Comparison of ENCODE assay signal across 8 mouse cellular contexts in genomic region chr11:97798083-97798435, GRCm38 (mm10). TPM values are rescaled to one million over a fixed set of nuclear protein-coding genes. Genes with fewer than 3 reads are reported as not detected.
DNase-seq lines count a peak whose midpoint lies in the region; ATAC-seq lines count a peak whose summit lies in the region.

No protein-coding gene starts in this region.

- peak overlapping the region; percentile 93; the same call in 1 of the 2 replicates for H3K4me2 ChIP-seq in heart, embryonic 15.5 days
- peak overlapping the region; percentile 72 for H3K4me2 ChIP-seq in embryonic facial prominence, embryonic 14.5 days (ENCODE audit: low read depth, low read length)
- peak overlapping the region; percentile 84 for H3K4me2 ChIP-seq in neural tube, embryonic 12.5 days (replicated peaks)

- no peak for ATAC-seq in heart, embryonic 15.5 days (replicated peaks; ENCODE audit: insufficient number of reproducible peaks, insufficient read depth, low FRiP score, low read depth)
- no peak for ATAC-seq in embryonic facial prominence, embryonic 14.5 days (ENCODE audit: low read depth)
- ATAC-seq in neural tube, embryonic 12.5 days (ENCODE audit: low FRiP score, low read depth), result no peak

- H3K27me3 ChIP-seq in heart, embryonic 15.5 days, result no peaks in the 10 kb centered on the region
- H3K27me3 ChIP-seq in embryonic facial prominence, embryonic 14.5 days (replicated peaks; ENCODE audit: control insufficient read depth, insufficient read depth, low read length), result no peaks in the 10 kb centered on the region
- H3K27me3 ChIP-seq in limb, embryonic 10.5 days (ENCODE audit: low read depth, poor library complexity, severe bottlenecking), result no peaks in the 10 kb centered on the region
- H3K27me3 ChIP-seq in neural tube, embryonic 12.5 days (replicated peaks), result no peaks in the 10 kb centered on the region

- peaks cover 29% of the 10 kb centered on the region for H3K4me1 ChIP-seq in heart, embryonic 15.5 days (replicated peaks)
- H3K4me1 ChIP-seq in embryonic facial prominence, embryonic 14.5 days (ENCODE audit: control insufficient read depth, insufficient read depth, low read length), result peaks cover 13% of the 10 kb centered on the region
- peaks cover 39% of the 10 kb centered on the region for H3K4me1 ChIP-seq in limb, embryonic 10.5 days
- peaks cover 22% of the 10 kb centered on the region for H3K4me1 ChIP-seq in neural tube, embryonic 12.5 days

- H3K9me3 ChIP-seq in heart, embryonic 15.5 days (replicated peaks), result no peaks in the 10 kb centered on the region
- H3K9me3 ChIP-seq in embryonic facial prominence, embryonic 14.5 days (ENCODE audit: control insufficient read depth, low read length), result no peaks in the 10 kb centered on the region
- no peaks in the 10 kb centered on the region for H3K9me3 ChIP-seq in limb, embryonic 10.5 days (replicated peaks)
- H3K9me3 ChIP-seq in neural tube, embryonic 12.5 days, result no peaks in the 10 kb centered on the region

- no peaks in the 10 kb centered on the region for H3K36me3 ChIP-seq in heart, embryonic 15.5 days
- H3K36me3 ChIP-seq in embryonic facial prominence, embryonic 14.5 days (ENCODE audit: control insufficient read depth, insufficient read depth, low read length), result no peaks in the 10 kb centered on the region
- H3K36me3 ChIP-seq in limb, embryonic 10.5 days, result peaks cover 3% of the 10 kb centered on the region; the same call in 1 of the 2 replicates
- H3K36me3 ChIP-seq in neural tube, embryonic 12.5 days, result no peaks in the 10 kb centered on the region

- peak overlapping the region; percentile 37; the same call in 1 of the 2 replicates for H3K27ac ChIP-seq in heart, embryonic 15.5 days
- H3K27ac ChIP-seq in embryonic facial prominence, embryonic 14.5 days (replicated peaks; ENCODE audit: low read depth, low read length), result no peak overlapping the region
- no peak overlapping the region for H3K27ac ChIP-seq in limb, embryonic 10.5 days
- H3K27ac ChIP-seq in neural tube, embryonic 12.5 days, result no peak overlapping the region

- H3K9ac ChIP-seq in heart, embryonic 15.5 days, result 0 out of 2 replicates have a peak overlapping the region, but pooled peaks have one; percentile 25
- no peak overlapping the region; the same call in 1 of the 2 replicates for H3K9ac ChIP-seq in embryonic facial prominence, embryonic 14.5 days (ENCODE audit: low read depth, low read length)
- no peak overlapping the region for H3K9ac ChIP-seq in neural tube, embryonic 12.5 days

- 47% methylated on average over 8 of the region's 8 CpGs for WGBS in heart, embryonic 15.5 days
- 31% methylated on average over 8 of the region's 8 CpGs for WGBS in embryonic facial prominence, embryonic 14.5 days
- WGBS in limb, embryonic 10.5 days, result 32% methylated on average over 8 of the region's 8 CpGs
- 36% methylated on average over 8 of the region's 8 CpGs for WGBS in neural tube, embryonic 12.5 days

- no peak for DNase-seq in heart, postnatal 36 days
- DNase-seq in embryonic facial prominence, embryonic 14.5 days (ENCODE audit: low spot score), result no peak
- DNase-seq in limb, embryonic 10.5 days (ENCODE audit: low spot score), result no peak
- no peak for DNase-seq in spleen, adult 18-20 months
- DNase-seq in testis, postnatal 14 days (ENCODE audit: low spot score), result no peak
- DNase-seq in left cerebral cortex, adult 8-10 months (ENCODE audit: low spot score in 2 of 2), result no peak

- peak overlapping the region; percentile 83 for H3K4me3 ChIP-seq in heart, embryonic 15.5 days
- H3K4me3 ChIP-seq in embryonic facial prominence, embryonic 14.5 days (ENCODE audit: low read depth, low read length), result peak overlapping the region; percentile 90
- peak overlapping the region; percentile 74 for H3K4me3 ChIP-seq in limb, embryonic 10.5 days
- H3K4me3 ChIP-seq in neural tube, embryonic 12.5 days, result no peak overlapping the region

- intact Hi-C loops in heart, postnatal 36 days (cut with DNase I), result loop anchor here (1.0 to 10.0 kb wide), 3 partner anchors 43 to 407 kb away; partner anchors contain the start of gene Cdk12

RNA-seq across cellular contexts. Expression of gene Lasp1, which starts 0.7 kb away (rescaled TPM):
- polyA plus RNA-seq in heart, embryonic 15.5 days (2015; fragmentation: Nextera tagmentation; extraction: Ambion mirVana), result 40.3 and 65.5 TPM in 2 replicates
- total RNA-seq in heart, postnatal 36 days (2021), result 10 to 100 TPM; 37.7 to 40.7 TPM
- polyA plus RNA-seq in embryonic facial prominence, embryonic 14.5 days (2014; fragmentation: Nextera tagmentation; extraction: Ambion mirVana), result 88.6 and 96.3 TPM in 2 replicates
- polyA plus RNA-seq in limb, embryonic 10.5 days (2016; fragmentation: Nextera tagmentation; extraction: Ambion mirVana), result 90.0 and 110 TPM in 2 replicates
- 103 and 105 TPM in 2 replicates for polyA plus RNA-seq in neural tube, embryonic 12.5 days (2016; fragmentation: Nextera tagmentation; extraction: Ambion mirVana)
- 100 to 1,000 TPM; 138 to 169 (median 155) TPM for total RNA-seq in left cerebral cortex, adult 8-10 months (2022)

RNA-seq across cellular contexts. Expression of gene Rpl23, which starts 15.8 kb away (rescaled TPM):
- 286 and 399 TPM in 2 replicates for polyA plus RNA-seq in heart, embryonic 15.5 days (2015; fragmentation: Nextera tagmentation; extraction: Ambion mirVana)
- total RNA-seq in heart, postnatal 36 days (2021), result 100 to 1,000 TPM; 522 TPM
- 712 and 810 TPM in 2 replicates for polyA plus RNA-seq in embryonic facial prominence, embryonic 14.5 days (2014; fragmentation: Nextera tagmentation; extraction: Ambion mirVana)
- polyA plus RNA-seq in limb, embryonic 10.5 days (2016; fragmentation: Nextera tagmentation; extraction: Ambion mirVana), result 449 and 506 TPM in 2 replicates
- 369 and 383 TPM in 2 replicates for polyA plus RNA-seq in neural tube, embryonic 12.5 days (2016; fragmentation: Nextera tagmentation; extraction: Ambion mirVana)
- 100 to 1,000 TPM; 331 to 461 (median 392) TPM for total RNA-seq in left cerebral cortex, adult 8-10 months (2022)

RNA-seq across cellular contexts. Expression of gene 1700001P01Rik, which starts 22.3 kb away (rescaled TPM):
- 0.21 and 0.32 TPM in 2 replicates for polyA plus RNA-seq in heart, embryonic 15.5 days (2015; fragmentation: Nextera tagmentation; extraction: Ambion mirVana)
- total RNA-seq in heart, postnatal 36 days (2021), result not detected
- polyA plus RNA-seq in embryonic facial prominence, embryonic 14.5 days (2014; fragmentation: Nextera tagmentation; extraction: Ambion mirVana), result not detected in 2 replicates
- 0.43 and 0.74 TPM in 2 replicates for polyA plus RNA-seq in limb, embryonic 10.5 days (2016; fragmentation: Nextera tagmentation; extraction: Ambion mirVana)
- polyA plus RNA-seq in neural tube, embryonic 12.5 days (2016; fragmentation: Nextera tagmentation; extraction: Ambion mirVana), result 0.56 and 0.70 TPM in 2 replicates
- total RNA-seq in left cerebral cortex, adult 8-10 months (2022), result 1 to 10 TPM in 1 of 4 experiments, under 1 TPM in 2, not detected in 1; 0.65 to 1.2 (median 0.84) TPM

RNA-seq across cellular contexts. Expression of gene Cwc25, which starts 31.7 kb away (rescaled TPM):
- 9.5 and 10.5 TPM in 2 replicates for polyA plus RNA-seq in heart, embryonic 15.5 days (2015; fragmentation: Nextera tagmentation; extraction: Ambion mirVana)
- total RNA-seq in heart, postnatal 36 days (2021), result 1 to 10 TPM; 7.5 to 7.9 TPM
- 10.3 and 11.8 TPM in 2 replicates for polyA plus RNA-seq in embryonic facial prominence, embryonic 14.5 days (2014; fragmentation: Nextera tagmentation; extraction: Ambion mirVana)
- 17.8 and 21.6 TPM in 2 replicates for polyA plus RNA-seq in limb, embryonic 10.5 days (2016; fragmentation: Nextera tagmentation; extraction: Ambion mirVana)
- polyA plus RNA-seq in neural tube, embryonic 12.5 days (2016; fragmentation: Nextera tagmentation; extraction: Ambion mirVana), result 21.1 and 23.4 TPM in 2 replicates
- 10 to 100 TPM; 17.0 to 20.6 (median 19.1) TPM for total RNA-seq in left cerebral cortex, adult 8-10 months (2022)

RNA-seq across cellular contexts. Expression of gene B230217C12Rik, which starts 42.5 kb away (rescaled TPM):
- polyA plus RNA-seq in heart, embryonic 15.5 days (2015; fragmentation: Nextera tagmentation; extraction: Ambion mirVana), result 2.9 and 3.4 TPM in 2 replicates
- total RNA-seq in heart, postnatal 36 days (2021), result 1 to 10 TPM in 1 of 2 experiments, under 1 TPM in 1; 1.00 to 1.4 TPM
- 7.0 and 7.5 TPM in 2 replicates for polyA plus RNA-seq in embryonic facial prominence, embryonic 14.5 days (2014; fragmentation: Nextera tagmentation; extraction: Ambion mirVana)
- polyA plus RNA-seq in limb, embryonic 10.5 days (2016; fragmentation: Nextera tagmentation; extraction: Ambion mirVana), result 10.9 and 14.0 TPM in 2 replicates
- polyA plus RNA-seq in neural tube, embryonic 12.5 days (2016; fragmentation: Nextera tagmentation; extraction: Ambion mirVana), result 12.9 and 15.8 TPM in 2 replicates
- total RNA-seq in left cerebral cortex, adult 8-10 months (2022), result 10 to 100 TPM; 73.0 to 83.2 (median 79.8) TPM
